In genomic region chr16:78265826-78266225, GRCm38 (mm10) we compare ENCODE assay signal across 9 mouse cellular contexts. TPM values are rescaled to one million over a fixed set of nuclear protein-coding genes. Genes with fewer than 3 reads are reported as not detected.
DNase-seq lines count a peak whose midpoint lies in the region; ATAC-seq and TF ChIP-seq lines count a peak whose summit lies in the region.
"Had no signal": no experiment of that assay in that cellular context is flagged by ENCODE, and none has a peak within 500 bp of the region (broad histone marks: within the 10 kb centered on the region; RNA-seq: fewer than 3 reads in every experiment).

No protein-coding gene starts in this region.

- no peak overlapping the region for H3K4me2 ChIP-seq in hindbrain, embryonic 11.5 days (replicated peaks; ENCODE audit: low read depth, low read length)
- H3K4me2 ChIP-seq in hindbrain, embryonic 12.5 days (replicated peaks): no peak overlapping the region
- 0 out of 2 replicates have a peak overlapping the region, but pooled peaks have one; percentile 70 for H3K4me2 ChIP-seq in heart, postnatal 0 days (ENCODE audit: low read depth, low read length)
- H3K4me2 ChIP-seq in neural tube, embryonic 15.5 days: no peak overlapping the region

- H3K27me3 ChIP-seq in hindbrain, embryonic 11.5 days (ENCODE audit: control insufficient read depth, insufficient read depth, low read length): no peaks in the 10 kb centered on the region
- H3K27me3 ChIP-seq in hindbrain, embryonic 12.5 days: no peaks in the 10 kb centered on the region
- H3K27me3 ChIP-seq in heart, postnatal 0 days (ENCODE audit: control insufficient read depth, insufficient read depth, low read length): no peaks in the 10 kb centered on the region
- H3K27me3 ChIP-seq in neural tube, embryonic 15.5 days (replicated peaks): no peaks in the 10 kb centered on the region
- H3K27me3 ChIP-seq: liver, embryonic 13.5 days had no signal

- no peaks in the 10 kb centered on the region for H3K4me1 ChIP-seq in hindbrain, embryonic 11.5 days (replicated peaks; ENCODE audit: control insufficient read depth, insufficient read depth, low read length)
- peaks cover 13% of the 10 kb centered on the region for H3K4me1 ChIP-seq in hindbrain, embryonic 12.5 days
- H3K4me1 ChIP-seq in heart, postnatal 0 days (ENCODE audit: control insufficient read depth, insufficient read depth): 0 out of 2 replicates have a peak, but pooled peaks cover 4% of the 10 kb centered on the region
- peaks cover 11% of the 10 kb centered on the region for H3K4me1 ChIP-seq in neural tube, embryonic 15.5 days

- WGBS in hindbrain, embryonic 11.5 days: 41% methylated on average over 11 of the region's 11 CpGs
- 40% methylated on average over 11 of the region's 11 CpGs for WGBS in hindbrain, embryonic 12.5 days
- WGBS in heart, postnatal 0 days: 37% methylated on average over 11 of the region's 11 CpGs
- WGBS in neural tube, embryonic 15.5 days: 51% methylated on average over 11 of the region's 11 CpGs

- no peak overlapping the region for H3K9ac ChIP-seq in hindbrain, embryonic 11.5 days (ENCODE audit: low read depth, low read length)
- H3K9ac ChIP-seq in hindbrain, embryonic 12.5 days: no peak overlapping the region
- H3K9ac ChIP-seq in heart, postnatal 0 days (replicated peaks; ENCODE audit: low read depth, low read length): no peak overlapping the region
- H3K9ac ChIP-seq in neural tube, embryonic 15.5 days (replicated peaks): no peak overlapping the region
- H3K9ac ChIP-seq: liver, embryonic 13.5 days had no signal

- TF ChIP-seq EP300 in heart, postnatal 0 days (IDR thresholded peaks at IDR 0.05; ENCODE audit: low read depth): no peak

- no peak overlapping the region for H3K27ac ChIP-seq in hindbrain, embryonic 11.5 days (ENCODE audit: low read depth, low read length)
- H3K27ac ChIP-seq in hindbrain, embryonic 12.5 days: no peak overlapping the region
- peak overlapping the region; percentile 93 for H3K27ac ChIP-seq in heart, postnatal 0 days (ENCODE audit: low read depth)
- no peak overlapping the region for H3K27ac ChIP-seq in neural tube, embryonic 15.5 days (replicated peaks)

- peak; percentile 4; the same call in 1 of the 2 replicates for ATAC-seq in hindbrain, embryonic 11.5 days (ENCODE audit: low FRiP score)
- ATAC-seq in hindbrain, embryonic 12.5 days (ENCODE audit: low FRiP score): no peak
- no peak for ATAC-seq in heart, postnatal 0 days (ENCODE audit: insufficient read depth, low read depth)
- no peak for ATAC-seq in neural tube, embryonic 15.5 days (ENCODE audit: low FRiP score)

- DNase-seq in hindbrain, embryonic 11.5 days (ENCODE audit: low spot score): no peak
- DNase-seq in adrenal gland, postnatal 10 days: peak; percentile 56
- peak; percentile 19 for DNase-seq in heart, postnatal 0 days (ENCODE audit: low spot score)
- DNase-seq in lung, postnatal 36 days: peak; percentile 66
- DNase-seq in left cerebral cortex, postnatal 10 days (ENCODE audit: extremely low spot score in 1 of 2, low spot score in 2 of 2): no peak
- DNase-seq: gastrocnemius, postnatal 10 days; liver, embryonic 13.5 days had no signal

- TF ChIP-seq CTCF in heart, postnatal 0 days (IDR thresholded peaks at IDR 0.05; ENCODE audit: low read depth): no peak

- H3K36me3 ChIP-seq in hindbrain, embryonic 11.5 days (ENCODE audit: control insufficient read depth, insufficient read depth, low read length): no peaks in the 10 kb centered on the region
- no peaks in the 10 kb centered on the region for H3K36me3 ChIP-seq in hindbrain, embryonic 12.5 days
- H3K36me3 ChIP-seq in heart, postnatal 0 days (replicated peaks; ENCODE audit: control insufficient read depth, insufficient read depth, low read length): no peaks in the 10 kb centered on the region
- H3K36me3 ChIP-seq in neural tube, embryonic 15.5 days: no peaks in the 10 kb centered on the region
- H3K36me3 ChIP-seq: liver, embryonic 13.5 days had no signal

- intact Hi-C loops in left cerebral cortex, postnatal 10 days (cut with DNase I): no loop called here

- H3K4me3 ChIP-seq in hindbrain, embryonic 11.5 days (ENCODE audit: low read depth, low read length): no peak overlapping the region
- H3K4me3 ChIP-seq in hindbrain, embryonic 12.5 days: no peak overlapping the region
- no peak overlapping the region for H3K4me3 ChIP-seq in heart, postnatal 0 days (ENCODE audit: low read depth, low read length)
- no peak overlapping the region for H3K4me3 ChIP-seq in neural tube, embryonic 15.5 days (replicated peaks)

- H3K9me3 ChIP-seq in hindbrain, embryonic 11.5 days (ENCODE audit: control insufficient read depth, low read length): no peaks in the 10 kb centered on the region
- no peaks in the 10 kb centered on the region for H3K9me3 ChIP-seq in hindbrain, embryonic 12.5 days (replicated peaks)
- no peaks in the 10 kb centered on the region for H3K9me3 ChIP-seq in heart, postnatal 0 days (replicated peaks; ENCODE audit: control insufficient read depth, low read length)
- H3K9me3 ChIP-seq in neural tube, embryonic 15.5 days (replicated peaks): no peaks in the 10 kb centered on the region
- H3K9me3 ChIP-seq: liver, embryonic 13.5 days had no signal

RNA-seq across cellular contexts. Expression of gene Cxadr, which starts 35.5 kb away (rescaled TPM):
- 64.7 and 70.1 TPM in 2 replicates for polyA plus RNA-seq in hindbrain, embryonic 11.5 days (2014; fragmentation: Nextera tagmentation; extraction: Ambion mirVana)
- 112 and 118 TPM in 2 replicates for polyA plus RNA-seq in hindbrain, embryonic 12.5 days (2016; fragmentation: Nextera tagmentation; extraction: Ambion mirVana)
- 10 to 100 TPM; 21.0 to 24.7 TPM for total RNA-seq in adrenal gland, postnatal 10 days (2021)
- total RNA-seq in heart, postnatal 0 days (2014; rRNA removed; ENCODE audit: low replicate concordance): 37.1 and 79.9 TPM in 2 replicates
- polyA plus RNA-seq in heart, postnatal 0 days (2015; fragmentation: Nextera tagmentation; extraction: Ambion mirVana): 22.6 and 23.3 TPM in 2 replicates
- total RNA-seq in left cerebral cortex, postnatal 10 days (2021): 100 to 1,000 TPM; 208 to 232 TPM
- 114 and 131 TPM in 2 replicates for polyA plus RNA-seq in neural tube, embryonic 15.5 days (2015; fragmentation: Nextera tagmentation; extraction: Ambion mirVana)

Comparison
In these comparisons a context has a peak if more than half of its experiments do, and no peak if none do; other contexts are left out.
1. DNase-seq: peak in adrenal gland, postnatal 10 days (single experiment), heart, postnatal 0 days (single experiment) and lung, postnatal 36 days (single experiment); none in hindbrain, embryonic 11.5 days (single experiment) and left cerebral cortex, postnatal 10 days (0 of 2).